8 mouse cellular contexts compared by ENCODE assay signal in the genomic region with DNA sequence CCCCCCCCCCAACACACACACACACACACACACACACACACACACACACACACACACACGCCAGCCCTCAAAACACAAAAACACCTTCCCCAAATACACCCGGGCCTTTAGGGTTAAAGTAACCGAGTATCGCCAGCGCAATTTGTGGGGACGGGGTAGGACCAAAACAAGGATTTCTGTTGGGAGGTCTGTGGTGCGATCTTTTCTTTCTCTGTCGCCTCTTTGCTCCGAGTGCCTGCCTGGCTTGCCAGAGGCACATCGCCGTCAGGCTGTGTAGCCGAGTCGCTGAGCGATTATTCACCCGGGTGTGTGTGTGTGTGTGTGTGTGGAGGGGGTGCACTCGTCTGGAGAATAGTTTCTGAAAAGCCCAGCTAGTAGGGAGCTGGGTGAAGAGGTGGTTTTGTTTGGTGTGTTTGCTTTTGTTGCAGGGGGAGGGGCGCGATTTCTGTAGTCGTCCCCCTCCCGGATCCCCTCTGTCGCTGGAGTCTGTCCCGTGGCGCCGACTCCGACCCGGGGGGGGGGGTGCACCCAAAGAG. TPM values are rescaled to one million over a fixed set of nuclear protein-coding genes. Genes with fewer than 3 reads are reported as not detected.
DNase-seq lines count a peak whose midpoint lies in the region; ATAC-seq and TF ChIP-seq lines count a peak whose summit lies in the region.

No protein-coding gene starts in this region.

- ATAC-seq in intestine, embryonic 14.5 days (replicated peaks; ENCODE audit: low FRiP score, low TSS enrichment, low read depth), result no peak

- peak overlapping the region; percentile 84 for H3K9ac ChIP-seq in intestine, embryonic 14.5 days (ENCODE audit: low read length)

- H3K4me2 ChIP-seq in intestine, embryonic 14.5 days (ENCODE audit: low read length), result peak overlapping the region; percentile 97

- DNase-seq in left cerebral cortex, adult 18-20 months (ENCODE audit: low spot score in 2 of 2), result peak; percentile 52 to 53
- DNase-seq in left cerebral cortex, adult 11 months (ENCODE audit: low spot score), result no peak
- peak; percentile 72 to 76 for DNase-seq in cerebellum, postnatal 14 days
- DNase-seq in gastrocnemius, adult 8-10 months (ENCODE audit: low spot score in 2 of 2), result peak; percentile 32 to 46
- peak; percentile 82 for DNase-seq in intestine, embryonic 14.5 days (ENCODE audit: low spot score)
- peak; percentile 67 for DNase-seq in left cerebral cortex, postnatal 4 days
- peak; percentile 74 for DNase-seq in midbrain, embryonic 10.5 days (ENCODE audit: low spot score)

- intact Hi-C loops in left cerebral cortex, postnatal 4 days (cut with DNase I), result loop anchor here (5.0 kb wide), 1 partner anchor 55 kb away; no protein-coding TSS in a partner anchor

- H3K27ac ChIP-seq in intestine, embryonic 14.5 days (ENCODE audit: low read depth), result peak overlapping the region; percentile 92
- H3K27ac ChIP-seq in midbrain, embryonic 10.5 days (replicated peaks), result peak overlapping the region; percentile 97
- H3K27ac ChIP-seq in small intestine, adult 2 months (ENCODE audit: insufficient read depth, low read depth, low read length), result peak overlapping the region; percentile 81

- no peaks in the 10 kb centered on the region for H3K9me3 ChIP-seq in intestine, embryonic 14.5 days (ENCODE audit: control insufficient read depth, low read length)
- no peaks in the 10 kb centered on the region for H3K9me3 ChIP-seq in midbrain, embryonic 10.5 days (replicated peaks)

- TF ChIP-seq POLR2A in small intestine, adult 2 months (IDR thresholded peaks at IDR 0.05; ENCODE audit: low read depth, low read length), result no peak

- WGBS in intestine, embryonic 14.5 days, result 0% methylated on average over 21 of the region's 26 CpGs
- WGBS in midbrain, embryonic 10.5 days, result under 1% methylated on average over 25 of the region's 26 CpGs
- under 1% methylated on average over 25 of the region's 26 CpGs for WGBS in small intestine, adult 2 months

- no peaks in the 10 kb centered on the region for H3K36me3 ChIP-seq in intestine, embryonic 14.5 days (ENCODE audit: control insufficient read depth, insufficient read depth, low read length)
- no peaks in the 10 kb centered on the region for H3K36me3 ChIP-seq in midbrain, embryonic 10.5 days
- H3K36me3 ChIP-seq in small intestine, adult 2 months (ENCODE audit: control insufficient read depth, insufficient read depth, low read length), result no peaks in the 10 kb centered on the region

- peaks cover 17% of the 10 kb centered on the region for H3K4me1 ChIP-seq in intestine, embryonic 14.5 days (replicated peaks; ENCODE audit: control insufficient read depth, insufficient read depth, low read length)
- H3K4me1 ChIP-seq in midbrain, embryonic 10.5 days, result peaks cover 38% of the 10 kb centered on the region
- peaks cover 15% of the 10 kb centered on the region for H3K4me1 ChIP-seq in small intestine, adult 2 months (ENCODE audit: control insufficient read depth, insufficient read depth, insufficient read length, low read length)

- peak overlapping the region; percentile 91 for H3K4me3 ChIP-seq in intestine, embryonic 14.5 days (ENCODE audit: low read depth, low read length)
- peak overlapping the region; percentile 89 for H3K4me3 ChIP-seq in midbrain, embryonic 10.5 days
- peak overlapping the region; percentile 99 for H3K4me3 ChIP-seq in small intestine, adult 2 months (ENCODE audit: low read depth, low read length)

- no peak for TF ChIP-seq CTCF in small intestine, adult 2 months (IDR thresholded peaks at IDR 0.05; ENCODE audit: extremely low read depth, insufficient read length, insufficient replicate concordance, low read depth, low read length)

- H3K27me3 ChIP-seq in intestine, embryonic 14.5 days (replicated peaks; ENCODE audit: control insufficient read depth, insufficient read depth, low read length), result no peaks in the 10 kb centered on the region
- H3K27me3 ChIP-seq in midbrain, embryonic 10.5 days (ENCODE audit: low read depth, poor library complexity, severe bottlenecking), result no peaks in the 10 kb centered on the region
- H3K27me3 ChIP-seq in small intestine, adult 2 months (ENCODE audit: control insufficient read depth, insufficient read depth, low read length), result no peaks in the 10 kb centered on the region

RNA-seq across cellular contexts. Expression of gene Mxi1, which starts 2.1 kb away (rescaled TPM):
- 10 to 100 TPM; 76.1 to 89.7 TPM for total RNA-seq in left cerebral cortex, adult 18-20 months (2021)
- 10 to 100 TPM; 48.9 to 53.6 (median 51.5) TPM for total RNA-seq in gastrocnemius, adult 8-10 months (2022)
- polyA plus RNA-seq in intestine, embryonic 14.5 days (2014; fragmentation: Nextera tagmentation; extraction: Ambion mirVana), result 30.4 and 37.5 TPM in 2 replicates
- total RNA-seq in left cerebral cortex, postnatal 4 days (2021), result 10 to 100 TPM; 32.5 to 34.7 TPM
- 19.7 and 28.5 TPM in 2 replicates for polyA plus RNA-seq in midbrain, embryonic 10.5 days (2016; fragmentation: Nextera tagmentation; extraction: Ambion mirVana)
- polyA plus RNA-seq in small intestine, adult 2 months (2012; rRNA removed), result 30.7 and 66.0 TPM in 2 replicates

RNA-seq across cellular contexts. Expression of gene Gm10197, which starts 59.2 kb away (rescaled TPM):
- not detected for total RNA-seq in left cerebral cortex, adult 18-20 months (2021)
- not detected for total RNA-seq in gastrocnemius, adult 8-10 months (2022)
- polyA plus RNA-seq in intestine, embryonic 14.5 days (2014; fragmentation: Nextera tagmentation; extraction: Ambion mirVana), result 2.2 TPM in 1 of 2 replicates, not detected in the other
- total RNA-seq in left cerebral cortex, postnatal 4 days (2021), result not detected
- polyA plus RNA-seq in midbrain, embryonic 10.5 days (2016; fragmentation: Nextera tagmentation; extraction: Ambion mirVana), result 2.1 and 4.3 TPM in 2 replicates
- polyA plus RNA-seq in small intestine, adult 2 months (2012; rRNA removed), result not detected in 2 replicates
